Mouse (Mus musculus) colon, adult 2 months (tissue): ENCODE data around the gene Pafah1b3. TPM values are rescaled to one million over a fixed set of nuclear protein-coding genes. Genes with fewer than 3 reads are reported as not detected.

Experiments
- polyA plus RNA-seq: library from polyadenylated mRNA; depleted of rRNA; stranded (reverse); fragments of >200 nt; gene quantifications from 2 replicates; pipeline ENCODE4 v1.2.3, GENCODE M21; 2012; rRNA removed

Gene Pafah1b3
- polyA plus RNA-seq: 223 and 250 TPM in 2 replicates

DNA sequence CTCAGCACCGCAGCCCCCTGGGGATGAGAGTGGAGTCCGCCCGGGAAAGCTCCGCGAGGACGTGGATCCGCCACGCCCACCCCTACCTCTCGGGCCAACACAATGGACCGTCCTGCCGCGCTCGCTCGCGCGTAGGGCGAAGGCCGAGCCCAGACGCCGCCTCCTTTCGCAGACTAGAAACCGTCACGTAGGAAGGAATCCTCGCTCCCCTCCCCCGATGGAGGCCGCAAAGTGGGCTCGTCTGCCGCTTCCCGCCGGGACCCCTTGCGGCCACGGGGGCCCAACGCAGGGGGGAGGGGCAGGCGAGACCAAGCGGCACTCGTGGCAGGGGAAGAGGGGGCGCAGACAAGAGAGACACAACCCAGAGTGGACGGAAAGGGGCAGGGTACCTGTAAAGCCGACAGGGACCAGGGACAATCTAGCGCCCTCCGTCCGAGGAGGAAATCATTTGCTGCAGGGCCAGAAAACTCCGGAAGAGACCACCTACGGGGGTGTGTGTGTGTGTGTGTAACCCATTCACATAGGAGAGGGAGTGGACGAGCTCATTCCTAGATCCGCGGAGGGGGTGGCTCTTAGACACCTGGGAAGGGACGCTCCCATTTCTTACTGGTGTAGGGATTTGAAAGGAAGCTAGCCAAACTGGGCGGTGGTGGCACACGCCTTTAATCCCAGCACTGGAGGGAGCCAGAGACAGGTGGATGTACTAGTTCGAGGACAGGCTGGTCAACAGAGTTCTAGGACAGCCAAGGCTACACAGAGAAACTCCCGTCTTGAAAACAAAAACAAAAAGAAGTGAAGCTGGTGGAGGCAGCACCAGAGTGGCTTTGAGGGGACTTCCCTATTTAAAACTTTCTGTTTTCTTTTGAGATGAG is at the start of gene Pafah1b3:
Gene Pafah1b3, minus strand, starts transcription at position 533 of the 872 bp plus-strand sequence.

GRCm38 (mm10) chr7:25316532-25317445 is 19.0 kb upstream of the Pafah1b3 start, which contains the start of gene Megf8:
Gene Megf8 (plus strand): TSS chr7:25317164.

DNA sequence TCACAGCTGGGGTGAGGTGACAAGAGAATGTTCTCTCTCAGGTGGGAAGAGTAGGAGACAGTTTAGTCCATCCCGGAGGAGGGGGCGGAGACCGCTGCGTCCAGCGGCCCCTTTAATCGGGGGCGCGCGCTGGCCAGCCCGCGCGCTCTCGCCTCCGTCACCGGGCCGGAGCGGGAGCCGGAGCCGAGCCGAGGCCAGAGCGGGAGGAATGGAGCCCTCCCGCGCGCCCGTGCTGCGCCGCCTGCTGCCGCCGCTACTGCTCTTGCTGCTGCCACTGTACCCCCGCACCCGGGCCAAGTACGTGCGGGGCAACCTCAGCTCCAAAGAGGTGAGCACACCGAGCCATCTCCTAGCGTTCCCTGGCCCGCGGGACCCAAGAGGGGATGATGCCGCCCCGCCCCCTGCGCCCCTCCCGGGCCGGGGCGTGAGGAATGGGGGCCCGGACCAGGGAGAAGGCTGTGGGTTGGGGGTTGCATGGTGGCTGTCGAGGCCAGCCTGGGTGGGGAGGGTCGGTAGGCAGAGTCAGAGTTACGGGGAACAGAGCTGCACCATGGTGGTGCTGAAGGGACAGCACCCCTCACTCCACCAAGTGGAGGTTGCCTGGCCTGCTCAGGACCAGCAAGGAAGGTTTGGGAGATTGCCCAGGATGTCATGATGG is 8.3 kb upstream of the Pafah1b3 start, which contains the start of gene Tmem145:
Gene Tmem145, plus strand, starts transcription at position 151 of the 658 bp plus-strand sequence.

DNA sequence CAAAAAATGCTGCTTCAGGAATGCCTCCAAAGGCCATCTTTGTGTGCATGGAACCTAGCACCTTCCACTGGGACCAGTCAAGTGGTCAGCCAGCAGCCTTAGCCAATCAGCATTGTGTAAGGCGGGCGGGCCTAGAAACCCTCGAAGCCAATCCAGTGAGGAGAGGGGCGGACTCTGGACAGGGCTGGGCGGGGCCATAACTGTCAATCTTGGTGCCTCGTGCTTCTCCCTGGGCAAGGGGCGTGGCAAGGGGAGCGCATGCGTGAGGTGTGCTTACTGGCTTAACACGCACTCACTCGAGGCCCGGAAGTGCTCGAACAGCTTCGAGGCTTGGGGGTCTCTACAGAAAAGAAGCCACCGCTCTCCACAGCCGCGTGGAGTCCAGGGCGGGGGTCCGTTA is 3.3 kb upstream of the Pafah1b3 start, which contains the start of gene Prr19:
Gene Prr19, plus strand, starts transcription at position 349 of the 400 bp plus-strand sequence.

GRCm38 (mm10) chr7:25267301-25267750 is 30.5 kb downstream of the Pafah1b3 start, which contains the start of gene Cic:
Gene Cic (plus strand): TSS chr7:25267704.

GRCm38 (mm10) chr7:25250141-25250972 is 47.4 kb downstream of the Pafah1b3 start, which contains the start of gene Erf:
Gene Erf (minus strand): TSS chr7:25250761.

Other genes with a start within 250 kb of the Pafah1b3 start
- gene Grik5, start 225.6 kb downstream of the Pafah1b3 start, polyA plus RNA-seq: 30.4 and 31.0 TPM in 2 replicates
- 45.3 and 46.0 TPM in 2 replicates for gene Zfp574, start 225.4 kb downstream of the Pafah1b3 start, polyA plus RNA-seq
- 2.7 and 3.4 TPM in 2 replicates for gene Pou2f2, start 118.3 kb downstream of the Pafah1b3 start, polyA plus RNA-seq
- gene Dedd2, start 77.4 kb downstream of the Pafah1b3 start, polyA plus RNA-seq: 83.3 and 98.6 TPM in 2 replicates
- gene Zfp526, start 76.6 kb downstream of the Pafah1b3 start, polyA plus RNA-seq: 13.4 and 14.1 TPM in 2 replicates
- 120 and 151 TPM in 2 replicates for gene Gsk3a, start 60.1 kb downstream of the Pafah1b3 start, polyA plus RNA-seq
- gene Erf, start 47.2 kb downstream of the Pafah1b3 start, polyA plus RNA-seq: 42.5 and 52.2 TPM in 2 replicates
- gene Cic, start 30.3 kb downstream of the Pafah1b3 start, polyA plus RNA-seq: 59.1 and 73.7 TPM in 2 replicates
- gene Prr19, start 3.4 kb upstream of the Pafah1b3 start, polyA plus RNA-seq: not detected in 2 replicates
- gene Tmem145, start 8.1 kb upstream of the Pafah1b3 start, polyA plus RNA-seq: 0.59 and 0.71 TPM in 2 replicates
- 41.9 and 44.2 TPM in 2 replicates for gene Megf8, start 19.2 kb upstream of the Pafah1b3 start, polyA plus RNA-seq
- gene Cnfn, start 71.7 kb upstream of the Pafah1b3 start, polyA plus RNA-seq: 0.77 TPM in 1 of 2 replicates, not detected in the other
- gene Lipe, start 100.7 kb upstream of the Pafah1b3 start, polyA plus RNA-seq: 26.7 and 33.9 TPM in 2 replicates
- gene Cxcl17, start 114.9 kb upstream of the Pafah1b3 start, polyA plus RNA-seq: not detected in 2 replicates
- gene Ceacam1, start 179.6 kb upstream of the Pafah1b3 start, polyA plus RNA-seq: 822 and 1,160 TPM in 2 replicates
- gene Ceacam2, start 241.9 kb upstream of the Pafah1b3 start, polyA plus RNA-seq: 1.6 and 2.0 TPM in 2 replicates